Mouse (Mus musculus): ENCODE results near the gene Baiap2l1. TPM values are rescaled to one million over a fixed set of nuclear protein-coding genes. Genes with fewer than 3 reads are reported as not detected.

Gene Baiap2l1
- polyA plus RNA-seq, 1 experiment from 2014 or later, result 1.2 TPM

- Histone ChIP-seq H3K27me3 (ENCODE audit: control insufficient read depth, insufficient read depth, low read depth, low read length) (no peaks in the 10 kb centered on the region), H3K36me3 (ENCODE audit: control insufficient read depth, insufficient read depth, low read length) (peaks cover 2% of the 10 kb centered on the region; the same call in 1 of the 2 replicates), H3K4me2 (ENCODE audit: low read length) (no peak overlapping the region), H3K9ac (ENCODE audit: low read depth, low read length) (no peak overlapping the region), H3K4me3 (ENCODE audit: low read depth, low read length) (no peak overlapping the region), H3K27ac (ENCODE audit: low read length) (no peak overlapping the region), H3K4me1 (ENCODE audit: control insufficient read depth, insufficient read depth, low read length) (no peaks in the 10 kb centered on the region), H3K9me3 (replicated peaks; ENCODE audit: control insufficient read depth, low read length, poor library complexity, severe bottlenecking) (no peaks in the 10 kb centered on the region)
- ATAC-seq, result no peak
- 86% methylated on average over 5 of the region's 5 CpGs for WGBS
Observed at GRCm38 (mm10) chr5:144284599-144284998, 73.3 kb downstream of the Baiap2l1 start.

- H3K36me3 ChIP-seq (ENCODE audit: control insufficient read depth, insufficient read depth, low read length), result peaks cover 2% of the 10 kb centered on the region; the same call in 1 of the 2 replicates
- H3K4me2 ChIP-seq (ENCODE audit: low read length), result no peak overlapping the region
- H3K4me1 ChIP-seq (ENCODE audit: control insufficient read depth, insufficient read depth, low read length), result no peaks in the 10 kb centered on the region
- no peaks in the 10 kb centered on the region for H3K9me3 ChIP-seq (replicated peaks; ENCODE audit: control insufficient read depth, low read length, poor library complexity, severe bottlenecking)
- no peaks in the 10 kb centered on the region for H3K27me3 ChIP-seq (ENCODE audit: control insufficient read depth, insufficient read depth, low read depth, low read length)
- no peak for ATAC-seq
- H3K27ac ChIP-seq (ENCODE audit: low read length), result no peak overlapping the region
- no peak overlapping the region for H3K9ac ChIP-seq (ENCODE audit: low read depth, low read length)
- no peak overlapping the region for H3K4me3 ChIP-seq (ENCODE audit: low read depth, low read length)
- 84% methylated on average over 8 of the region's 8 CpGs for WGBS
Observed at GRCm38 (mm10) chr5:144283551-144284031, 74.3 kb downstream of the Baiap2l1 start.

GRCm38 (mm10) chr5:144282470-144283260 is 75.2 kb downstream of the Baiap2l1 start:
- no peak for ATAC-seq
- 77% methylated on average over 11 of the region's 11 CpGs for WGBS
- no peaks in the 10 kb centered on the region for H3K27me3 ChIP-seq (ENCODE audit: control insufficient read depth, insufficient read depth, low read depth, low read length)
- H3K9ac ChIP-seq (ENCODE audit: low read depth, low read length), result no peak overlapping the region
- no peaks in the 10 kb centered on the region for H3K4me1 ChIP-seq (ENCODE audit: control insufficient read depth, insufficient read depth, low read length)
- no peak overlapping the region for H3K4me3 ChIP-seq (ENCODE audit: low read depth, low read length)
- H3K36me3 ChIP-seq (ENCODE audit: control insufficient read depth, insufficient read depth, low read length), result peaks cover 2% of the 10 kb centered on the region; the same call in 1 of the 2 replicates
- H3K27ac ChIP-seq (ENCODE audit: low read length), result no peak overlapping the region
- H3K9me3 ChIP-seq (replicated peaks; ENCODE audit: control insufficient read depth, low read length, poor library complexity, severe bottlenecking), result no peaks in the 10 kb centered on the region
- no peak overlapping the region for H3K4me2 ChIP-seq (ENCODE audit: low read length)

GRCm38 (mm10) chr5:144279926-144280325 is 78.0 kb downstream of the Baiap2l1 start:
- Histone ChIP-seq H3K4me2 (ENCODE audit: low read length) (no peak overlapping the region), H3K4me3 (ENCODE audit: low read depth, low read length) (no peak overlapping the region), H3K9ac (ENCODE audit: low read depth, low read length) (no peak overlapping the region), H3K27me3 (ENCODE audit: control insufficient read depth, insufficient read depth, low read depth, low read length) (no peaks in the 10 kb centered on the region), H3K4me1 (ENCODE audit: control insufficient read depth, insufficient read depth, low read length) (no peaks in the 10 kb centered on the region), H3K36me3 (ENCODE audit: control insufficient read depth, insufficient read depth, low read length) (peaks cover 2% of the 10 kb centered on the region; the same call in 1 of the 2 replicates), H3K27ac (ENCODE audit: low read length) (no peak overlapping the region), H3K9me3 (replicated peaks; ENCODE audit: control insufficient read depth, low read length, poor library complexity, severe bottlenecking) (no peaks in the 10 kb centered on the region)
- no peak for ATAC-seq
- WGBS, result 92% methylated on average over 13 of the region's 13 CpGs

- no peaks in the 10 kb centered on the region for H3K9me3 ChIP-seq (replicated peaks; ENCODE audit: control insufficient read depth, low read length, poor library complexity, severe bottlenecking)
- H3K27me3 ChIP-seq (ENCODE audit: control insufficient read depth, insufficient read depth, low read depth, low read length), result no peaks in the 10 kb centered on the region
- H3K9ac ChIP-seq (ENCODE audit: low read depth, low read length), result no peak overlapping the region
- H3K27ac ChIP-seq (ENCODE audit: low read length), result no peak overlapping the region
- no peaks in the 10 kb centered on the region for H3K4me1 ChIP-seq (ENCODE audit: control insufficient read depth, insufficient read depth, low read length)
- no peak overlapping the region for H3K4me2 ChIP-seq (ENCODE audit: low read length)
- no peak overlapping the region for H3K4me3 ChIP-seq (ENCODE audit: low read depth, low read length)
- H3K36me3 ChIP-seq (ENCODE audit: control insufficient read depth, insufficient read depth, low read length), result peaks cover 2% of the 10 kb centered on the region; the same call in 1 of the 2 replicates
- no peak for ATAC-seq
- WGBS, result 92% methylated on average over 9 of the region's 9 CpGs
Observed at GRCm38 (mm10) chr5:144279081-144279541, 78.8 kb downstream of the Baiap2l1 start.

GRCm38 (mm10) chr5:144278374-144278960 is 79.4 kb downstream of the Baiap2l1 start:
- no peak overlapping the region for H3K27ac ChIP-seq (ENCODE audit: low read length)

GRCm38 (mm10) chr5:144276898-144277630 is 80.8 kb downstream of the Baiap2l1 start:
- no peaks in the 10 kb centered on the region for H3K27me3 ChIP-seq (ENCODE audit: control insufficient read depth, insufficient read depth, low read depth, low read length)
- H3K4me1 ChIP-seq (ENCODE audit: control insufficient read depth, insufficient read depth, low read length), result no peaks in the 10 kb centered on the region
- H3K4me2 ChIP-seq (ENCODE audit: low read length), result no peak overlapping the region
- peaks cover 2% of the 10 kb centered on the region; the same call in 1 of the 2 replicates for H3K36me3 ChIP-seq (ENCODE audit: control insufficient read depth, insufficient read depth, low read length)
- H3K9ac ChIP-seq (ENCODE audit: low read depth, low read length), result no peak overlapping the region
- no peak for ATAC-seq
- 82% methylated on average over 17 of the region's 17 CpGs for WGBS
- no peaks in the 10 kb centered on the region for H3K9me3 ChIP-seq (replicated peaks; ENCODE audit: control insufficient read depth, low read length, poor library complexity, severe bottlenecking)
- no peak overlapping the region for H3K27ac ChIP-seq (ENCODE audit: low read length)
- no peak overlapping the region for H3K4me3 ChIP-seq (ENCODE audit: low read depth, low read length)

More at GRCm38 (mm10) chr5:144278374-144278960, 79.4 kb downstream of the Baiap2l1 start:
- no peaks in the 10 kb centered on the region for H3K27me3 ChIP-seq (ENCODE audit: control insufficient read depth, insufficient read depth, low read depth, low read length)
- ATAC-seq, result no peak
- no peaks in the 10 kb centered on the region for H3K4me1 ChIP-seq (ENCODE audit: control insufficient read depth, insufficient read depth, low read length)
- peaks cover 2% of the 10 kb centered on the region; the same call in 1 of the 2 replicates for H3K36me3 ChIP-seq (ENCODE audit: control insufficient read depth, insufficient read depth, low read length)
- H3K9me3 ChIP-seq (replicated peaks; ENCODE audit: control insufficient read depth, low read length, poor library complexity, severe bottlenecking), result no peaks in the 10 kb centered on the region
- H3K4me2 ChIP-seq (ENCODE audit: low read length), result no peak overlapping the region
- no peak overlapping the region for H3K9ac ChIP-seq (ENCODE audit: low read depth, low read length)
- H3K4me3 ChIP-seq (ENCODE audit: low read depth, low read length), result no peak overlapping the region
- 85% methylated on average over 12 of the region's 13 CpGs for WGBS

GRCm38 (mm10) chr5:144274904-144275303 is 83.0 kb downstream of the Baiap2l1 start:
- Histone ChIP-seq H3K27ac (ENCODE audit: low read length) (no peak overlapping the region), H3K9ac (ENCODE audit: low read depth, low read length) (no peak overlapping the region), H3K27me3 (ENCODE audit: control insufficient read depth, insufficient read depth, low read depth, low read length) (no peaks in the 10 kb centered on the region), H3K4me2 (ENCODE audit: low read length) (no peak overlapping the region), H3K36me3 (ENCODE audit: control insufficient read depth, insufficient read depth, low read length) (peaks cover under 1% of the 10 kb centered on the region; the same call in 1 of the 2 replicates), H3K9me3 (replicated peaks; ENCODE audit: control insufficient read depth, low read length, poor library complexity, severe bottlenecking) (no peaks in the 10 kb centered on the region), H3K4me3 (ENCODE audit: low read depth, low read length) (no peak overlapping the region), H3K4me1 (ENCODE audit: control insufficient read depth, insufficient read depth, low read length) (no peaks in the 10 kb centered on the region)
- ATAC-seq, result no peak
- 62% methylated on average over 6 of the region's 6 CpGs for WGBS

All from midbrain, embryonic 16.5 days (tissue).